Mouse (Mus musculus): ENCODE measurements at regions not wholly inside any gene's neighbourhood (a gene's known extent, or its start where the extent isn't known, plus 50 kb on each side); places are given as distances from the start of the nearest gene placed in this dataset.

GRCm38 (mm10) chr15:94046186-94046585 is 419.0 kb downstream of the Adamts20 start:
- no peak for DNase-seq

- peak; percentile 8 for DNase-seq
These were observed 420.0 kb downstream of the Adamts20 start for GRCm38 (mm10) chr15:94045131-94045756.

- DNase-seq = no peak
These were observed 432.3 kb downstream of the Adamts20 start for GRCm38 (mm10) chr15:94032957-94033356.

GRCm38 (mm10) chr15:94025996-94026696 is 430.5 kb upstream of the Prickle1 start:
- peak; percentile 15 for DNase-seq

GRCm38 (mm10) chr15:94025239-94025971 is 429.7 kb upstream of the Prickle1 start:
- DNase-seq = peak; percentile 42

GRCm38 (mm10) chr15:94024806-94025205 is 429.1 kb upstream of the Prickle1 start:
- no peak for DNase-seq

- DNase-seq = no peak
These were observed 428.5 kb upstream of the Prickle1 start for GRCm38 (mm10) chr15:94024126-94024730.

GRCm38 (mm10) chr15:94023501-94023900 is 427.8 kb upstream of the Prickle1 start:
- no peak for DNase-seq

- DNase-seq = no peak
These were observed 422.1 kb upstream of the Prickle1 start for GRCm38 (mm10) chr15:94017814-94018213.

GRCm38 (mm10) chr15:94011499-94011898 is 415.8 kb upstream of the Prickle1 start:
- no peak for DNase-seq

- no peak for DNase-seq
These were observed 410.4 kb upstream of the Prickle1 start for GRCm38 (mm10) chr15:94006082-94006481.

- no peak for DNase-seq
These were observed 409.2 kb upstream of the Prickle1 start for GRCm38 (mm10) chr15:94004911-94005310.

GRCm38 (mm10) chr15:94003145-94003544 is 407.5 kb upstream of the Prickle1 start:
- no peak for DNase-seq

- no peak for DNase-seq
These were observed 398.9 kb upstream of the Prickle1 start for GRCm38 (mm10) chr15:93994542-93994941.

- no peak for DNase-seq
These were observed 394.4 kb upstream of the Prickle1 start for GRCm38 (mm10) chr15:93990139-93990538.

GRCm38 (mm10) chr15:93988367-93988766 is 392.7 kb upstream of the Prickle1 start:
- DNase-seq = no peak

GRCm38 (mm10) chr15:93986631-93987429 is 391.1 kb upstream of the Prickle1 start:
- no peak for DNase-seq

- no peak for DNase-seq
These were observed 386.4 kb upstream of the Prickle1 start for GRCm38 (mm10) chr15:93982091-93982490.

GRCm38 (mm10) chr15:93977494-93977893 is 381.8 kb upstream of the Prickle1 start:
- DNase-seq = peak; percentile 9

GRCm38 (mm10) chr15:93974727-93975126 is 379.0 kb upstream of the Prickle1 start:
- DNase-seq = peak; percentile 40

GRCm38 (mm10) chr15:93972979-93973378 is 377.3 kb upstream of the Prickle1 start:
- DNase-seq = no peak

- DNase-seq = no peak
These were observed 366.3 kb upstream of the Prickle1 start for GRCm38 (mm10) chr15:93961950-93962349.

- DNase-seq = no peak
These were observed 364.2 kb upstream of the Prickle1 start for GRCm38 (mm10) chr15:93959931-93960330.
